Mouse (Mus musculus) ES-E14 (cell line): ENCODE results near the gene Mcm7.
A peak's percentile ranks its signal among the peaks of the same experiment; 100 is the strongest.

Experiments used
- ZC3H11A ChIP-seq: IDR thresholded peaks from 2 replicates; pipeline ENCODE4 v1.6.1; 2012; ENCODE audit warnings: low read depth, mild to moderate bottlenecking, inconsistent platforms, low read length, borderline replicate concordance
- ZNF384 ChIP-seq: IDR thresholded peaks from 2 replicates; pipeline ENCODE4 v1.6.1; 2012; ENCODE audit warnings: low read depth, low read length, inconsistent platforms

GRCm38 (mm10) chr5:138137935-138138549 lies 34.2 kb downstream of the Mcm7 start:
- no peak for TF ChIP-seq ZNF384
- peak; percentile 25; the same call in 1 of the 2 replicates for TF ChIP-seq ZC3H11A
